Mouse (Mus musculus) urinary bladder, adult 18-20 months (tissue): Measurements from ENCODE around the gene Dhx57.

Experiments
- DNase-seq, 2 experiments: peaks; one replicate each; pipeline ENCODE4 v3.0.0; 2022; ENCODE audit warnings: low spot score in 2 of 2, mixed read lengths in 2 of 2

Dhx57 gene

GRCm38 (mm10) chr17:80193075-80193474, 97.2 kb downstream of the Dhx57 start:
- no peak for DNase-seq
